Mouse (Mus musculus): ENCODE results near the gene Fam213a.
A peak's percentile ranks its signal among the peaks of the same experiment; 100 is the strongest.

DNA sequence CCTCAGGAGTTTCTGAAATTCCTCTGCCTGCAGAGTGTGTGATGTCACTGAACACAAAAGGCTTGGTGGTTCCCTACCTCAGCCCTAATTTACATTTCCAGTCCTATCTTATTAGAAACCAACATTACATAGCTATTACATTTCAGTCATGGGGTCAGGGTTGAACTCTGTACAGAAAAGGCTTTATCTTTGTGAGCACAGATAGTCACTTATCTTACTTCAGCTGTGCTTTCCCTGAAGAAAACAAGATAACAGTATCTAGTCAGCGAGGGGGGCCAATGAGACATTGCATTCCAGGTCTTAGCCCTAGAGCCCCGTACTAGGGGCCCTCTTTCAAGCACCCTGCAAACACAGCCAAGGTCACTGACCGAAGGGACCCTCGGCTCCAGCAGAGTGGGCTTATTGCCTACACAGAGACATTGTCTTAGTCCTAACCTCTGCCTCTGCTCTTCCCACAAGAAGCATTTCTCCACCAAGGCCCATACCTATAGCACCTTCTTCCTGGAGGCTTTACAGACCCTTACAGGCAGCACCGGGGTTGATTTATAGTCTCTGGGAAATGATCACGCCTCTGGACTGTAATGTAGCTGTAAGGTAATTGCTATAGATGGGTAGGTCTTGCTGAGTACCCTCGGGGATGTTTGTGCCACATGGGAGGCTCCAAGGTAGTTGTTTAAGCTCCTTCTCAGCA lies 12.2 kb upstream of the Fam213a start:
- TF ChIP-seq CTCF (IDR thresholded peaks at IDR 0.05; ENCODE audit: low read depth) = no peak
- peak; percentile 94 for TF ChIP-seq EP300 (IDR thresholded peaks at IDR 0.05; ENCODE audit: low read depth)

All from liver, embryonic 14.5 days (tissue).